Mouse (Mus musculus) stomach, embryonic 14.5 days (tissue): ENCODE results near the gene Taf8. TPM values are rescaled to one million over a fixed set of nuclear protein-coding genes. Genes with fewer than 3 reads are reported as not detected.

Experiments used
- ATAC-seq: fragments of 200-750 bp; cut with Nextera tagmentation; 2 replicates; pipeline ENCODE4 v1.8.0; 2017; ENCODE audit warnings: low read depth, moderate TSS enrichment; ENCODE audit not compliant: insufficient number of reproducible peaks, insufficient read depth, low FRiP score
- H3K27ac ChIP-seq: fragments of 300-500 bp; sonication (generic); 2 replicates; pipeline ENCODE4 v1.5.1; 2014; ENCODE audit warnings: mild to moderate bottlenecking, low read length, moderate library complexity, mixed read lengths
- H3K27me3 ChIP-seq: fragments of 300-500 bp; sonication (generic); 2 replicates; pipeline ENCODE4 v1.6.1; 2014; ENCODE audit warnings: low read length, control low read depth, mixed read lengths; ENCODE audit not compliant: control insufficient read depth, insufficient read depth
- H3K36me3 ChIP-seq: fragments of 300-500 bp; sonication (generic); 2 replicates; pipeline ENCODE4 v1.6.1; 2014; ENCODE audit warnings: mild to moderate bottlenecking, control low read depth, low read length, moderate library complexity, mixed read lengths; ENCODE audit not compliant: control insufficient read depth, insufficient read depth
- H3K4me1 ChIP-seq: fragments of 300-500 bp; sonication (generic); 2 replicates; pipeline ENCODE4 v1.6.1; 2014; ENCODE audit warnings: low read length, control low read depth, mixed read lengths; ENCODE audit not compliant: control insufficient read depth, insufficient read depth
- H3K4me2 ChIP-seq: fragments of 300-500 bp; sonication (generic); replicated peaks from 2 replicates; pipeline ENCODE4 v1.6.1; 2014; ENCODE audit warnings: low read depth, low read length, control low read depth
- H3K4me3 ChIP-seq: fragments of 300-500 bp; sonication (generic); 2 replicates; pipeline ENCODE4 v1.5.1; 2014; ENCODE audit warnings: low read depth, low read length, control low read depth
- H3K9ac ChIP-seq: fragments of 300-500 bp; sonication (generic); replicated peaks from 2 replicates; pipeline ENCODE4 v1.6.1; 2014; ENCODE audit warnings: low read depth, mild to moderate bottlenecking, control low read depth, low read length, moderate library complexity, mixed read lengths
- H3K9me3 ChIP-seq: fragments of 300-500 bp; sonication (generic); 2 replicates; pipeline ENCODE4 v1.6.1; 2016; ENCODE audit warnings: low read depth, low read length, control low read depth; ENCODE audit not compliant: control insufficient read depth
- WGBS: fragments of 180-500 bp; shearing (Covaris S2); extraction: QIAGEN DNeasy Blood & Tissue Kit; methylation state at CpG from one replicate; pipeline ENCODE4 v1.1.7; 2014; 5-methylcytosine and 5-hydroxymethylcytosine counted together
- polyA plus RNA-seq: library from polyadenylated mRNA; unstranded; fragments of >200 nt; fragmentation: Nextera tagmentation; extraction: Ambion mirVana; gene quantifications from 2 replicates; pipeline ENCODE4 v1.2.1, GENCODE M21; 2014

Taf8 gene
- polyA plus RNA-seq, 1 experiment from 2014 or later = 27.3 TPM

DNA sequence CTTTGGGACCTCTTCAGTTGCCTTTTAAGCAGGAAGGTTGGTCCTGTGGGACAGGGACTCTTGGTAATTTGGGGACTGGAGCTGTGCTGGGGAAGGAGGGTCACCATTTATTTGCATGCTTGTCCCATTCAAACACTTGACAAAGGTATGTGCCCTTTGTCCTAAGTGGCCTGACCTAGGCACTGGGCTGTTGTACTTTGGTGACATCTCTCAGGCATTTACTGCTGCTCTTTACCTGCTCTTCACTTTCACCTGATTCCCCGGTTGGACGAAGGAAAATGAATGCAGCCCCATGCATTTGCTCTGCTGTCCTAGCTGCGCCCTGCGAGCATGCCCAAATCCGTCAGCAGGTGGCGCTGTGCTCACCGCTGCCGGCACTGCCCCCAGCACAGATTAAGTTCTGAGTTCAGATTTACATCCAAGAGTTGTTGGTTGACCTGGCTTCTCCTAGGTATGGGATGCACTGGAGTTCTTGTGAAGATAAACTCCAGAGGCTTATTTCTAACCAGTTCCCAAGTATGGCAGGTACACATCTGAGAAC is 28.6 kb downstream of the Taf8 start:
- no peak for ATAC-seq
- Histone ChIP-seq H3K27ac (no peak overlapping the region), H3K9ac (no peak overlapping the region), H3K27me3 (no peaks in the 10 kb centered on the region), H3K4me2 (no peak overlapping the region), H3K4me3 (no peak overlapping the region), H3K36me3 (no peaks in the 10 kb centered on the region), H3K4me1 (peaks cover 23% of the 10 kb centered on the region), H3K9me3 (no peaks in the 10 kb centered on the region)
- WGBS = 14% methylated on average over 8 of the region's 8 CpGs

DNA sequence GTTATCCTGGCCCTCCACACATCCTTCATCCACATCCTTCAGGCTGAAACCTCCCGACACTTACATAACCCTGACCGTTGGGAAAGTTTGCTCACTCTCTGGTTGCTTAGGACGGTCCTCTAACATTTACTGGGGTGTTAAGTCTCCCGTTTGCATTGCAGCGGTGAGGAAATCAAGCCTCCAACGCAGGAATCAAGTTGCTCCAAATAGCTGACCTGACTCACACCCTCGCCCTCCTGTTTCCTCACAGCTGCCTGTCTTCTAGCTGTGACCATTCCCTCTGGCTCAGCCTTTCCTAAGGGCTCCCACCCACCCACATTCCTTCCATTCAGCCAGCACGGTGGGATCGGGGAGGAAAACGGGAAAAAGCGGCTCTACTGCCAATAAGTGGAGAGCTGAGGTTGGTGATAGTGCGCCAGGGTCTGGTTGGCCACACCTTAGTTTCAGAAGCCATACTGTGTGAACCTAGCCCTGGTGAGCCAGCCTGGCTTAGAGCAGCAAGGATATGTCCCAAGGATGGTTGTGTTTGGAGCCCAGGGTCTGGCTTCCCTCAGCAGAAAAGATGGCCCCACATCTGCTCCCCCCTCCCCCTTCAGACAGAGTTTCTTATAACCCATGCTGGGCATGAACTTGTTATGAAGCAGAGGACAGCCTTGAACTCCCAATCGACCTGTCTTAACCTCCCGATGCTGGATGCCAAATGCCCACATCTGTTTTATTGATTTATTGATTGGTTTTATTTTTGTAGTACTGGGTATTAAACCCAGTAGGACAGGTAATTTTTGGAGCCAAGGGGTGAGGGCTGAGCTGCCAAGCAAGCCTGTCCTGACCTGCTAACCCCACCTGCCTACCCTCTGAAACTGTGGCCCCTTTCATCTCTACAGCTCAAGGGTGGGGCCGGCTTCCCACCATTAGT is 29.4 kb downstream of the Taf8 start:
- peaks cover 23% of the 10 kb centered on the region for H3K4me1 ChIP-seq
- WGBS = 25% methylated on average over 15 of the region's 15 CpGs
- H3K9me3 ChIP-seq = no peaks in the 10 kb centered on the region
- H3K36me3 ChIP-seq = no peaks in the 10 kb centered on the region
- H3K4me3 ChIP-seq = no peak overlapping the region
- ATAC-seq = 0 out of 2 replicates have a peak, but pooled peaks have one; percentile 26
- peak overlapping the region; percentile 44; the same call in 1 of the 2 replicates for H3K27ac ChIP-seq
- peak overlapping the region; percentile 10; the same call in 1 of the 2 replicates for H3K9ac ChIP-seq
- 0 out of 2 replicates have a peak, but pooled peaks cover 3% of the 10 kb centered on the region for H3K27me3 ChIP-seq
- no peak overlapping the region for H3K4me2 ChIP-seq

DNA sequence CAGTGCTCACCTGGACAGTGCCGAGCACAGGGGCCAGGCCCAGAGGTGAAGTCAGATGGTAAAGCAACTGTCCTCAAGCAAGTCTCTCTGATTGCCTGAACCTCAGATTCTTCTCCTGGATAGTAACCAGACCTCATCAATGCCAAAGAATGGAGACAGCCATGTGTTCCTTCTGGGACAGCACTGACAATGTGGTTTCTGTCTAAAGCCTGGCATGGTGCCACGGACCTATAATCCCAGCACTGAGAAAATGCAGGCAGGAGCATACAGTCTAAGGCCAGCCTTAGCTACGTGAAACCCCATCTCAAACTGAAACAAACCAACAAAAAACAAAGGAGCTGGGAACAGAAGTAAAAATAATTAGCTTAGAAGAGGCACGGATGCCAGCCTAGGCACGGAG is 31.4 kb downstream of the Taf8 start:
- Histone ChIP-seq H3K27me3 (0 out of 2 replicates have a peak, but pooled peaks cover 7% of the 10 kb centered on the region), H3K27ac (peak overlapping the region; percentile 1; the same call in 1 of the 2 replicates), H3K9me3 (no peaks in the 10 kb centered on the region), H3K4me1 (peaks cover 28% of the 10 kb centered on the region), H3K36me3 (no peaks in the 10 kb centered on the region), H3K4me3 (no peak overlapping the region), H3K9ac (no peak overlapping the region), H3K4me2 (no peak overlapping the region)
- peak; percentile 59; the same call in 1 of the 2 replicates for ATAC-seq
- WGBS = 55% methylated on average over 5 of the region's 5 CpGs

DNA sequence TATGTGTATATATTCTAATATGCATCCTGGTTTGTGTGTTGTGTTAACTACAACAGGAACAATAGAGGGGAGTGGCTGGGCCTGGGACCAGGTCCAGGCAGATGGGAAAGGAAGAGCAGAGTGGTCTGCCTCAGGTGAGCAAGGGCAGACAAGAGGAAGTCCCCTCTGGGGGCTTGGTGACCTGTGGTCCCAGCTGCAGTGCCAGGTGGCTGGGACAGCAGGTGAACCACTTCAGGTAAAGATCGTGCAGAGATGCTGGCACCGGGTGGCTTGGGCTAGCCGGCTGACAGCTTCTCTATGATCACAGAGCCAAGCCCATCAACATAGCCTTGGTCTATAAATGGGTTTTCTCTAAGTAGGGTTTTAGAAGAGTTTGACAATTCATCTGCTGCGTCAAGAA is 32.0 kb downstream of the Taf8 start:
- H3K4me3 ChIP-seq = no peak overlapping the region
- H3K36me3 ChIP-seq = no peaks in the 10 kb centered on the region
- no peaks in the 10 kb centered on the region for H3K9me3 ChIP-seq
- H3K27me3 ChIP-seq = 0 out of 2 replicates have a peak, but pooled peaks cover 7% of the 10 kb centered on the region
- no peak overlapping the region for H3K27ac ChIP-seq
- H3K4me1 ChIP-seq = peaks cover 29% of the 10 kb centered on the region
- H3K9ac ChIP-seq = no peak overlapping the region
- no peak overlapping the region for H3K4me2 ChIP-seq
- WGBS = 77% methylated on average over 4 of the region's 4 CpGs
- ATAC-seq = no peak

DNA sequence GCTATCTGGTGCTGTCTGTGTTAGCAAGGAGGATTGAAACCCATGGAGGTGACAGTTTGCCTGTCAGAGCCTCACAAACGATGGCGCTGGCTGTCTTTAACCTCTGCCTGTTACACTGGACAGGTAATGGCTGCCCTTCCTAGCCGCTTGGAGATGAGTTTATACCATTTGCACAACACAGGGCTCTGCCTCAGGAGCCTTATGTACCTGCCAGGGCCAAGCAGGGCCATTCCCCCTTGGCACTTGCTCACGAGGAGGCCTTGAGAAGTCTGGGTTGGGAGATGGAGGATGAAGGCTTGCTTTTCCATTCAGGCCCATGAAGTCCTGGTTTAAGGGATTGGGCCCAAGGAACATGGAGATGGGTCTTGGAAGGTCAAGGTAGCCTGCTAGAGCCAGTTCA is 32.5 kb downstream of the Taf8 start:
- H3K27ac ChIP-seq = no peak overlapping the region
- no peaks in the 10 kb centered on the region for H3K9me3 ChIP-seq
- H3K27me3 ChIP-seq = 0 out of 2 replicates have a peak, but pooled peaks cover 7% of the 10 kb centered on the region
- no peaks in the 10 kb centered on the region for H3K36me3 ChIP-seq
- no peak overlapping the region for H3K9ac ChIP-seq
- H3K4me2 ChIP-seq = no peak overlapping the region
- H3K4me1 ChIP-seq = peaks cover 33% of the 10 kb centered on the region
- 84% methylated on average over 4 of the region's 4 CpGs for WGBS
- ATAC-seq = no peak
- H3K4me3 ChIP-seq = no peak overlapping the region

DNA sequence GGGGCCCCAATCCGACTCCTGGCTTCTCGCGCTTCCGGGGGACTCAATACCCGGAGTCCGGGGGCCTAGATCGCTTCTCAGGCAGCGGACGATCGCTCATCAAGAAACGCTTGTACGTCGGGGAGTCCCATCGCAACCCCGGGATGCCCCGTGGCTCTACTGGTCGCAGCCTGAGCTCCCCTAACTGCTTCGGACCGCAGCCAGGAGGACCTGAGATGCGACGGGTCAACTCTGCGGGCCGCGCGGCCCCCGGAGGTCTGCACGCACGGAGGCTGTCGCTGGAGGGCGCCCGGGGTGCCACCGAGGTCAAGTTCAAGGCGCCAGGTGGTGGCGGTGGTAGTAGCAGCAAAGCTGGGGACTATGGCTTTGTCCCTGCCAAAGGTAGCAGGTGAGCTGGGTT is 33.6 kb downstream of the Taf8 start:
- Histone ChIP-seq H3K27ac (no peak overlapping the region), H3K4me1 (peaks cover 45% of the 10 kb centered on the region), H3K4me3 (peak overlapping the region; percentile 20), H3K27me3 (0 out of 2 replicates have a peak, but pooled peaks cover 7% of the 10 kb centered on the region), H3K4me2 (peak overlapping the region; percentile 30), H3K36me3 (no peaks in the 10 kb centered on the region), H3K9me3 (no peaks in the 10 kb centered on the region), H3K9ac (no peak overlapping the region)
- no peak for ATAC-seq
- 18% methylated on average over 34 of the region's 34 CpGs for WGBS

DNA sequence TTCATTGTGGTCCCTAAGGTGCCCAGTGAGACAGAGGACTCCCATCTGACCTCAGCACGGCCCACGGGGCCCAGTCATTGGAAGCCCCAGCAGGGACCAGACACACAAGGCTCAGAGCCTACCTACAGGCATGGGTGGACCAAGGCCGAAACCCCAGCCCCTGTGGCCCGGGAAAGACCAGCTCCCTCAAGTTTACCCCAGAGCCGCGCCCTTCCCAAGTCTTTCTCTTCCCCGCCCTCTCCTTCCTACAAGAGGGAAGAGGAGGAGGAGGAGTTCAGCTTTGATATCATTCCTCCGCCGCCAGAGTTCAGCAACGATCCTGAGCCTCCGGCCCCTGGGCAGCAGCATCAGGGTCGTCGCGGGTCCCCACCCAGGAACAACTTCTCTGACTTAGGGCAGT is 34.0 kb downstream of the Taf8 start:
- Histone ChIP-seq H3K27ac (no peak overlapping the region), H3K4me1 (peaks cover 45% of the 10 kb centered on the region), H3K9ac (no peak overlapping the region), H3K27me3 (0 out of 2 replicates have a peak, but pooled peaks cover 7% of the 10 kb centered on the region), H3K36me3 (no peaks in the 10 kb centered on the region), H3K9me3 (no peaks in the 10 kb centered on the region), H3K4me3 (peak overlapping the region; percentile 20), H3K4me2 (peak overlapping the region; percentile 30)
- no peak for ATAC-seq
- WGBS = 24% methylated on average over 14 of the region's 14 CpGs

DNA sequence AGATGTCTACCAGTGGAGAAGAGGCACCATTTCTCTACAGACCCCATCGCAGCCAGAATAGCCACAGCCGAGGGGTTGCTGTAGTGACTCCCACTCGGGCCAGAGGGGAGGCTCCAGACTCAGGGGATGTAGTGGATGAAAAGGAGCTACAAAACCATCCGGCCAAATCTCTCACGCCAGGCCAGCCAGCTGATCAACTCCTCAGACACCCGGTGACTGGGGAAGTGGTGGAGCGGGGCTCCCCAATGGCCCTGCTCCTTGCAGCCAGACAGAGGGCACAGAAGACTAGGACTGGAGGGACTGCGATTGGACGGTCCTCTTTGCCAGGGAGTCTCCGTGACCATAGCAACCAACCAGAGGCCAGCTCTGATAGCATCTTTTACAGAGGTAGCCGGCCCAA is 34.4 kb downstream of the Taf8 start:
- 0 out of 2 replicates have a peak, but pooled peaks cover 7% of the 10 kb centered on the region for H3K27me3 ChIP-seq
- H3K4me3 ChIP-seq = no peak overlapping the region
- no peak for ATAC-seq
- 62% methylated on average over 11 of the region's 11 CpGs for WGBS
- H3K9ac ChIP-seq = no peak overlapping the region
- H3K36me3 ChIP-seq = no peaks in the 10 kb centered on the region
- no peaks in the 10 kb centered on the region for H3K9me3 ChIP-seq
- H3K4me1 ChIP-seq = peaks cover 41% of the 10 kb centered on the region
- no peak overlapping the region for H3K4me2 ChIP-seq
- H3K27ac ChIP-seq = no peak overlapping the region
